Mouse (Mus musculus) stomach, embryonic 15.5 days (tissue): ENCODE measurements at regions not wholly inside any gene's neighbourhood (a gene's known extent, or its start where the extent isn't known, plus 50 kb on each side); places are given as distances from the start of the nearest gene placed in this dataset.

ENCODE experiments used
- ATAC-seq: fragments of 200-750 bp; cut with Nextera tagmentation; 2 replicates; pipeline ENCODE4 v1.8.0; 2017; ENCODE audit warnings: low read depth, moderate number of reproducible peaks, moderate TSS enrichment; ENCODE audit not compliant: insufficient read depth, low FRiP score
- H3K27ac ChIP-seq: fragments of 300-500 bp; sonication (generic); 2 replicates; pipeline ENCODE4 v1.5.1; 2015; ENCODE audit warnings: mild to moderate bottlenecking, inconsistent platforms
- H3K27me3 ChIP-seq: fragments of 300-500 bp; sonication (generic); replicated peaks from 2 replicates; pipeline ENCODE4 v1.6.1; 2015; ENCODE audit warnings: inconsistent platforms
- H3K36me3 ChIP-seq: fragments of 300-500 bp; sonication (generic); 2 replicates; pipeline ENCODE4 v1.6.1; 2015; ENCODE audit warnings: inconsistent platforms
- H3K4me1 ChIP-seq: fragments of 300-500 bp; sonication (generic); 2 replicates; pipeline ENCODE4 v1.6.1; 2015; ENCODE audit warnings: inconsistent platforms
- H3K4me2 ChIP-seq: fragments of 300-500 bp; sonication (generic); 2 replicates; pipeline ENCODE4 v1.6.1; 2015; ENCODE audit warnings: mild to moderate bottlenecking, inconsistent platforms
- H3K4me3 ChIP-seq: fragments of 300-500 bp; sonication (generic); replicated peaks from 2 replicates; pipeline ENCODE4 v1.5.1; 2015; ENCODE audit warnings: inconsistent platforms
- H3K9ac ChIP-seq: fragments of 300-500 bp; sonication (generic); 2 replicates; pipeline ENCODE4 v1.6.1; 2015; ENCODE audit warnings: inconsistent platforms
- H3K9me3 ChIP-seq: fragments of 300-500 bp; sonication (generic); 2 replicates; pipeline ENCODE4 v1.6.1; 2016; ENCODE audit warnings: inconsistent platforms
- WGBS: fragments of 180-500 bp; shearing (Covaris S2); methylation state at CpG from one replicate; pipeline ENCODE4 v1.1.7; 2015; 5-methylcytosine and 5-hydroxymethylcytosine counted together

DNA sequence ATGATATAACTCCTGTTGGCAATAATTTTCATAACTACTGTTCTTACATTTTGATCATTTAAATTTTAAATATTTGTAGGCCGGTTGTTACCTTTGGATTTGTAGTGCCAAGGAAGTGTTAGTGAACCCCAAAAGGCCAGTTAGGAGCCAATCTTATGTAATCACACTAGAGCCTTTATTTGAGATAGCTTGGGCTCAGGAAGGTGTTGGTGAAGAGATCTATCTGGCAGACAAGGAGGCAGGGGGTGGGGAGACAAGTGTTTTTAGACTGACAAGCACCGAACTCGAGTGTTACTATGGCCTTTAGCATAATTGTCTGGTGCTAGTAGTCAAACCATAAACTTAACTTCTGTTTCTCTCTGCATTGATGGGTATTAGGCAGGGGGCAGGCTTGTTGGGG, 198.0 kb upstream of the Sema3a start:
- no peak overlapping the region for H3K4me2 ChIP-seq
- no peak for ATAC-seq
- 86% methylated on average over 3 of the region's 3 CpGs for WGBS

GRCm38 (mm10) chr5:12937052-12937451, 188.2 kb upstream of the Sema3a start:
- no peak overlapping the region for H3K4me2 ChIP-seq
- H3K9ac ChIP-seq: no peak overlapping the region
- H3K4me3 ChIP-seq: no peak overlapping the region
- no peaks in the 10 kb centered on the region for H3K36me3 ChIP-seq
- H3K9me3 ChIP-seq: no peaks in the 10 kb centered on the region
- H3K27ac ChIP-seq: no peak overlapping the region
- no peaks in the 10 kb centered on the region for H3K27me3 ChIP-seq
- no peak; the same call in 1 of the 2 replicates for ATAC-seq
- no peaks in the 10 kb centered on the region for H3K4me1 ChIP-seq
- 75% methylated on average over 5 of the region's 5 CpGs for WGBS

More for the DNA sequence above, 198.0 kb upstream of the Sema3a start:
- no peaks in the 10 kb centered on the region for H3K36me3 ChIP-seq
- no peak overlapping the region for H3K4me3 ChIP-seq
- H3K9me3 ChIP-seq: no peaks in the 10 kb centered on the region
- H3K27ac ChIP-seq: no peak overlapping the region
- H3K27me3 ChIP-seq: no peaks in the 10 kb centered on the region
- no peak overlapping the region for H3K9ac ChIP-seq
- no peaks in the 10 kb centered on the region for H3K4me1 ChIP-seq

- ATAC-seq: no peak
- Histone ChIP-seq H3K27ac (no peak overlapping the region), H3K27me3 (no peaks in the 10 kb centered on the region)
Measured at GRCm38 (mm10) chr5:12938162-12938852, 186.9 kb upstream of the Sema3a start.

GRCm38 (mm10) chr5:12944554-12944953, 180.7 kb upstream of the Sema3a start:
- Histone ChIP-seq H3K27me3 (no peaks in the 10 kb centered on the region), H3K4me2 (no peak overlapping the region), H3K36me3 (no peaks in the 10 kb centered on the region), H3K4me3 (no peak overlapping the region), H3K27ac (no peak overlapping the region), H3K9ac (no peak overlapping the region), H3K4me1 (no peaks in the 10 kb centered on the region), H3K9me3 (no peaks in the 10 kb centered on the region)
- no peak for ATAC-seq
- 70% methylated on average over 5 of the region's 5 CpGs for WGBS

More at GRCm38 (mm10) chr5:12938162-12938852, 186.9 kb upstream of the Sema3a start:
- no peaks in the 10 kb centered on the region for H3K4me1 ChIP-seq
- no peak overlapping the region for H3K9ac ChIP-seq
- 83% methylated on average over 2 of the region's 2 CpGs for WGBS
- no peaks in the 10 kb centered on the region for H3K9me3 ChIP-seq
- H3K4me2 ChIP-seq: no peak overlapping the region
- H3K36me3 ChIP-seq: no peaks in the 10 kb centered on the region
- H3K4me3 ChIP-seq: no peak overlapping the region

DNA sequence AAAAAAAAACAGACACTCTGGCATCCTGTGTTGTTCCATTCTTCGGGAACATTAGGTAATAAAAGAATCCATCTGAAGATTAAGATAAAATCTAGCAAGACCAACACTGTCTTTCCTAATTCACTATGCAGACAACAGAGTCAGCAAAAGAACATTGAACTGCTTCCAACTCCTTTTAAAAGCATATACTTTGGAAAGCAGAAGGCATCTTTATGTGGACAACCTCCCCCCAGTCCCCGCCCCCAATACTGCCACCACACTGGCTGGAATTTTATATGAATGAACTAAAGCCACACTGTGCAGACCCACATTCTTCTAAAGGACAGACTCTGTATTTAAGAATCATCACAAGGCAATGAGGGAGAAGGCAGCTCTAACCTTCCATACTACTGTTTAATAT, 176.7 kb upstream of the Sema3a start:
- 56% methylated on average over 2 of the region's 2 CpGs for WGBS
- H3K27me3 ChIP-seq: no peaks in the 10 kb centered on the region
- H3K9ac ChIP-seq: no peak overlapping the region
- no peaks in the 10 kb centered on the region for H3K36me3 ChIP-seq
- H3K4me1 ChIP-seq: no peaks in the 10 kb centered on the region
- no peak overlapping the region for H3K4me2 ChIP-seq
- ATAC-seq: no peak
- no peak overlapping the region for H3K27ac ChIP-seq
- H3K4me3 ChIP-seq: no peak overlapping the region
- no peaks in the 10 kb centered on the region for H3K9me3 ChIP-seq

DNA sequence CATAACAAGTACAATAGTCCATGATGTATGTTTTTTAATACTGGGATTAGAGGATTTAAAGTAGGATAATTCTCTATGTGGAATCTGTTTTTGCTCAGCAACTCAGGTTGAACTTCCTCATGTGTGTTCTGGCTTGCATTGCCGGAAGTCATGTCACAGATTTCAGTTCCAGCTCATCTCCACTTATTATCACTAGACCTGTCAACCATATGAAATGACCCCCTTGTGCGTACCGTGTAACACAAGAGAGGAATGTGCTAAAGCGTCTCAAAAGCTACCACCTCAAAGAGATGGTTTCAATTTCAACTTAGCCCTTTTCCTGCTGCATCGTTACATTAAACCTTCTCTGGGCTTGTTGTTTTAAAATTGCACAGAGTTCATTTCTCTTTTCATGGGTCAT, 154.2 kb upstream of the Sema3a start:
- Histone ChIP-seq H3K36me3 (no peaks in the 10 kb centered on the region), H3K27me3 (no peaks in the 10 kb centered on the region), H3K4me2 (no peak overlapping the region), H3K4me3 (no peak overlapping the region), H3K9me3 (no peaks in the 10 kb centered on the region), H3K4me1 (no peaks in the 10 kb centered on the region), H3K27ac (no peak overlapping the region), H3K9ac (no peak overlapping the region)
- no peak for ATAC-seq
- WGBS: 70% methylated on average over 5 of the region's 5 CpGs

DNA sequence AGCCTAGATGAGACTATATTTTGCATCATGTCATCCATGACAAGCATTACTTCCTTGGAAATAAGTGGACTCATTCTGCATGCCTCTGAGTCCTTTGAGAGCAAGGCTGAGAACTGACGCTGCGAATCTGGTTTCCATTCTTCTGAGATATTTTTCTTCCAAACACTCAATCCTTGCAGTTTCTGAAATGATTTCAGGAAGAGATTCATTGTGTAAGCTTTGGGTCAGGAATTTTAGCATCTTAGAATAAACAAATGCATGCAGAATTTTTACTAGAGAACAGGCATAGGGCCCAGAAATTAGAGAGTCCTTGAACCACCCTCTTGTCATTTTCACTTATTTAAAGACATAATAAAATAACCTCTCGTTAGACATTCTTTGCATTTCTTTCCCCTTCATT, 151.5 kb upstream of the Sema3a start:
- Histone ChIP-seq H3K4me2 (no peak overlapping the region), H3K9me3 (no peaks in the 10 kb centered on the region), H3K27ac (no peak overlapping the region), H3K9ac (no peak overlapping the region), H3K36me3 (no peaks in the 10 kb centered on the region), H3K4me3 (no peak overlapping the region), H3K27me3 (no peaks in the 10 kb centered on the region), H3K4me1 (no peaks in the 10 kb centered on the region)
- WGBS: 57% methylated on average over 3 of the region's 3 CpGs
- ATAC-seq: no peak

DNA sequence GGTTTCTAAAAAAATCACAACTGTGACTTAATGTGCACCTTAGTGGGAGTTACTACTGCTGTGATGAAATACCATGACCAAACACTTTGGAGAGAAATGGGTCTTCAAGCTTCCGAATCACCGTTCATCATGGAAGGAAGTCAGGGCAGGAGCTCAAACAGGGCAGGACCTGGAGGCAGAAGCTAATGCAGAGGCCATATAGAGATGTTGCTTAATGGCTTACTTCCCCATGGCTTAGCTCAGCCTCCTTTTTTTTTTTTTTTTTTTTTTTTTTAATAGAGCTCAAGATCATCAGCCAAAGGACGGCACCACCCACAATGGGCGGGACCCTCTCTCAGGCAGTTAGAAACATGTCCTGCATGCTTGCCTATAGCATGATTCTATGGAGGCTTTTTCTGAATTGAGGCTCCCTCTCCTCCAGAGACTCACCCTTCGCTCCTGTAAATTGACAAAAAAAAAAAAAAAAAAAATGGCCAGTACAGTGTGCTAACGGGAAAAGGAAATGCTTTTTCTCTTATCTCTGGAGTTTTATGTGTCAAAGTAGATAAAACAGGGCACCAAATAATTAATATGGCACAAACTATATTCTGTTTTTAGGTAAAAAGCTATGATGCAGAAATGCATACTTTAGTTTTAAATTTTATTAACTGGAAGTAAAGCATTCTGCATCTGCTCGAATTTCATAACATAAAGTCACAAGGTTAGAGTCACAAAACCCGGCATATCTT, 149.0 kb upstream of the Sema3a start:
- H3K4me2 ChIP-seq: no peak overlapping the region
- H3K27ac ChIP-seq: no peak overlapping the region
- no peak for ATAC-seq
- no peak overlapping the region for H3K4me3 ChIP-seq
- no peaks in the 10 kb centered on the region for H3K27me3 ChIP-seq
- WGBS: 78% methylated on average over 8 of the region's 8 CpGs
- H3K4me1 ChIP-seq: no peaks in the 10 kb centered on the region
- no peaks in the 10 kb centered on the region for H3K9me3 ChIP-seq
- H3K36me3 ChIP-seq: no peaks in the 10 kb centered on the region
- no peak overlapping the region for H3K9ac ChIP-seq

DNA sequence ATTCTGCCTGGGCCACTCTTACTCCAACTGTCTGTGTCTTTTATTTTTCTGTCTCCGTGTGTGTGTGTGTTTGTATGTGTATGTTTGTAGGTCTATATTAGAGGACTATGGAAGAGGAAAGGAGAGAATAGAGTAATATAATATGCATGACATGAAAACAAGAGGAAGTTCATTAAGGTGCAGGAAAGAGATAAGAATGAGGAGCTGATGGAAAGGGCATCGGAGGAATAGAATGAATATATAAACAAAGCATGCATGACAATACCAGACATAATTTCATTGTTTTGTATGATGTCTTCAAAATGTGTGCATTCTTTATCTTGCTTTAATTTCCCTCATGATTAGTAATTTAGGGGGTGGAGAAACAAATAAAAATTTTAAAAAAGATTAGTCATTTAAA, 147.3 kb upstream of the Sema3a start:
- no peaks in the 10 kb centered on the region for H3K27me3 ChIP-seq
- no peak overlapping the region for H3K9ac ChIP-seq
- WGBS: 53% methylated on average over 2 of the region's 2 CpGs
- no peaks in the 10 kb centered on the region for H3K36me3 ChIP-seq
- no peak overlapping the region for H3K27ac ChIP-seq
- ATAC-seq: no peak
- no peak overlapping the region for H3K4me2 ChIP-seq
- no peak overlapping the region for H3K4me3 ChIP-seq
- no peaks in the 10 kb centered on the region for H3K4me1 ChIP-seq
- H3K9me3 ChIP-seq: no peaks in the 10 kb centered on the region

- no peak overlapping the region for H3K9ac ChIP-seq
- no peak for ATAC-seq
- H3K9me3 ChIP-seq: no peaks in the 10 kb centered on the region
- H3K27ac ChIP-seq: no peak overlapping the region
- WGBS: 74% methylated on average over 1 of the region's 1 CpGs
- H3K4me3 ChIP-seq: no peak overlapping the region
- H3K36me3 ChIP-seq: no peaks in the 10 kb centered on the region
- H3K27me3 ChIP-seq: no peaks in the 10 kb centered on the region
- H3K4me2 ChIP-seq: no peak overlapping the region
- no peaks in the 10 kb centered on the region for H3K4me1 ChIP-seq
Measured at GRCm38 (mm10) chr5:12993826-12994225, 131.4 kb upstream of the Sema3a start.

DNA sequence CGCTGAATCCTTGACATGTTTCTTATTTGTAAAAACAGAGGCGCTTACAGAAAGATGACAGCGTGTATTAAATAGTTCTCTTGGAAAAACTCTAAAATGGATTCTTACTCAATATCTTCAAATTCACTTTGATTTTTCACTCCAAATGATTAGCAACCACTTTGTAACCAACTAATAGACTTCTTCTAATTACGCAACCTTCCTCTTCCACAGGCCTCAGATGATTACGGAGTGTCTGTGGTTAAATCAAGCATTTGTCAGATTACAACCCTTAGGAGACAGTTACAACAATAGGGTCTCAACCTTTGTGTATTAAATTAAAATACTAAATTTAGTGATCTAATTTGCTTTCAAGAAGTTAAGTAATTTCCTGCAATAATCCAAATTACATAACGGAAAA, 127.8 kb upstream of the Sema3a start:
- no peaks in the 10 kb centered on the region for H3K27me3 ChIP-seq
- H3K36me3 ChIP-seq: no peaks in the 10 kb centered on the region
- WGBS: 87% methylated on average over 6 of the region's 6 CpGs
- no peak overlapping the region for H3K4me2 ChIP-seq
- H3K4me3 ChIP-seq: no peak overlapping the region
- no peak for ATAC-seq
- H3K4me1 ChIP-seq: no peaks in the 10 kb centered on the region
- no peaks in the 10 kb centered on the region for H3K9me3 ChIP-seq
- H3K27ac ChIP-seq: no peak overlapping the region
- H3K9ac ChIP-seq: no peak overlapping the region

DNA sequence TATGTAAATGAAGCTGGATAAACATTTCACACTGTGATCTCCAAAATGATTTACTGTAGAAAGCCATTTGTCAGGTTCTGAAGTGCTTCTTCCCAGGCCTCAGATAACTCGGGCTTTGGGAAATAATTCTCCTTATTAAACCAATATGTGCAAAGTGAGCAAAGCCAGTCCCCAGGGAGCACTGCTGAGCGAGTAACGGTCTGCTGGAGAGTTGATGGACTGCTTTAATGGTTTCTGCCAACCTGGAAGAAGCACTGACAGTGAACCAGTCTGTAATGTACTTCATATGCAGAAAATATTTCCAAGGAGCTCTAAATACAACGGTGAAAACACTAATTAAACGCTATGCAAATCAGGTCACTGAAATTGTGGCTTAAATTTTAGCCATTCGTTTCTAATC, 118.1 kb upstream of the Sema3a start:
- 65% methylated on average over 6 of the region's 6 CpGs for WGBS
- Histone ChIP-seq H3K4me1 (no peaks in the 10 kb centered on the region), H3K4me2 (no peak overlapping the region), H3K36me3 (no peaks in the 10 kb centered on the region), H3K9ac (no peak overlapping the region), H3K27ac (no peak overlapping the region), H3K4me3 (no peak overlapping the region), H3K27me3 (no peaks in the 10 kb centered on the region), H3K9me3 (no peaks in the 10 kb centered on the region)
- no peak for ATAC-seq
